Mouse (Mus musculus): Measurements from ENCODE around the gene Snx14. TPM values are rescaled to one million over a fixed set of nuclear protein-coding genes. Genes with fewer than 3 reads are reported as not detected.
"Not testable (repeated sequence)": the region's sequence is repeated elsewhere in the genome, so short reads cannot be mapped to it uniquely, and the experiment has no call there.

Snx14 gene
- polyA plus RNA-seq (2012; rRNA removed), result 46.2 and 53.4 TPM in 2 replicates

DNA sequence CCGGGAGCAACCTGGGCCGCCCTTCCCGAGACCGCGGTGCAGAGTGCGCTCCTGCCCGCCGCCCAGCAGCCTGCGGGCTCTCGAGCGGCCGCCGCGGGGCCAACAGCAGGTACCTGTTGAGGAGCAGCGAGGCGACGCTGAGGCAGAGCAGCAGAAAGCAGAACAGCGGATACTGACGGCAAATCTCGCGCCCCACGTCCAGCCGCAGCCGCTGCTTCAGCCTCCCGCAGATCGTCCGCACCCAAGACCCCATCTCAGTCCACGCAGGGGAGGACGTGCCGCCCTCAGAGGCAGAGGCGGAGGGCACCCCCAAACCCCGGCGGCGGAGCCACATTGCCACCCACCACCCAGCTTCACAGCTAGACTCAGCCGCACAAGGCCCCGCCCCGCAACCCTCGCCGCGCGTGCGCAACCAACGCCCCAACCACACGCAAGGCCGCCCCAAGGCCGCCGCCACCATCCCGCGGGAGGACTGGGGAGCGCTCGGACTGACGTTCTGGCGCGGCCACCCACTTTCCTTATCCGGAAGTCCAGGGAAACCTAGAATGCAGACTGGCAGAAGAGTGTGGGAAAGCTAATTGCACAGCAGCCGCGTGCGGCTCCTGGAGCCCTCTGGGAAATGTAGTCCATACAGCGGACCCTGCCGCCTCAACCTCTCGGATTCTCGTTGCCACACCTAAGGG lies at the start of gene Snx14:
TSS of gene Snx14 (minus strand) at position 404 of the 683 bp plus-strand sequence.
- DNase-seq (ENCODE audit: extremely low spot score in 1 of 2, low spot score in 1 of 2), result peak; percentile 96 to 98

- DNase-seq (ENCODE audit: extremely low spot score in 1 of 2, low spot score in 1 of 2), result no peak
Measured at GRCm38 (mm10) chr9:88484531-88484930, 45.8 kb upstream of the Snx14 start.

GRCm38 (mm10) chr9:88482829-88483396 lies 44.2 kb upstream of the Snx14 start:
- DNase-seq (ENCODE audit: extremely low spot score in 1 of 2, low spot score in 1 of 2), result peak; percentile 66 to 80

DNA sequence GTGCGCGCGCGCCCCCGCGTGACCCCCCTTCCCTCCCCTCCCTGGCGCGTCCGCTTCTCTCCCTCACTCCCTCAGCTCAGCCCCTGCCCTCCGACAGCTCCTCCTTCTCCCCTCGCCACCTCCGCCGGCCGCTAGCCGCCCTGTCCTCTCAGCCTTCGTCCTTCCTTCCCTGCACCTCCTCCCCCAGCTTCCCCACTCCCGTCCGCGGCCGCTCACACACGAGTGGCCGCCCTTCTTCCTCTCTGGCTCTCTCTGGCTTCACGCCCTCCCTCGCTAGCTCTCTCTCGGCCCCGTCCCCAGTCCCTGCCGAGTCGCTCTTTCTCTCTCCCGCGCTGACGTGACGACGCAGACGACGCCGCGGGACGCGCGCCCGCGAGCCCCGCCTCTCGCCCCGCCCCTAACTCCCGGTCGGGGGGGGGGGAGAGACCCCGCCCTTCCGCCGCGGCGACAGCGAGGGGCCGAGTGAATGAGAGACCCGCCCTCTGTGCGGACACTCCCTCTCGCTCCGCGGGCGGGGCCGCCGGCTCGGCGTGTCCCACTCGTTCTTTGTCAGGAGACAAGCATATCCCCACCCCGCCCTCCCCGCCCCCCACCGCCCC lies 43.6 kb upstream of the Snx14 start, which contains the start of gene Syncrip:
TSS of gene Syncrip (minus strand) at position 345 of the 599 bp plus-strand sequence.
- DNase-seq (ENCODE audit: extremely low spot score in 1 of 2, low spot score in 1 of 2), result peak; percentile 82 to 88

GRCm38 (mm10) chr9:88481791-88482160 lies 43.0 kb upstream of the Snx14 start:
- DNase-seq (ENCODE audit: extremely low spot score in 1 of 2, low spot score in 1 of 2), result peak in 1 of 2 experiments; percentile 19

DNA sequence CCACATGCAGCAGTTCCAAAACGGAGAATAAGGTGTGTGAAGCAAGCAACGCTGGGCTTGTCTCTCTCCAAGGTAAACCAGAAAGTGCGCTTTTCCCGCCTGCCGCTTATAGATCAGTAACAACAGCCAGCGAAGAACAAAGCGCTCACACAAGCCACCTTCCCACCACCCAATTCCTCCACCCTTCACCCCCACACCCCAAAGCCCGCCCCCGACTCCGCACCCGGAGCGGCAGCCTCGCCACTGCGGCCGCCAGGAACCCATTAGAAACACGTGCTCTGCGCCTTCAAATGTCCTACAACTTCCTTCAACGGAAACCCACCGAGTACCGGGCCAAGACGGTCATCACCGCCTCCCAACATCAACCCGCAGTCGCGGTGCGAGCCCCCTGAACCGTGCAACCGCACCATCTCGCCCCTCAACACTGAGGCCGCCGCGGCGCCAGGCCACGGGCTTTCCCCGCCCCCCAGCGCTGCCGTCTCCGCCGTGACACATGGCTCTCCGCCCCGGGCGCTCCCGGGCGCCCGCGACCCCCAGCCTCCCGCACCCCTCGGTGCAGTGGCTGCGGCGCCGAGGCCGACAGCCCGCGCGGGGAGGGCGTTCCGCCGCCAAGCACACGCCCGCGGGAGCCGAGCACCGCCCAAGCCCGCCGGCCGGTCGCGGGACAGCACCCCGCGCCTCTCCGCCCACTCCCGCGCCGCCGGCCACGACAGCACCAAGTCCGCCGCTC lies 42.5 kb upstream of the Snx14 start:
- DNase-seq (ENCODE audit: extremely low spot score in 1 of 2, low spot score in 1 of 2), result peak in 1 of 2 experiments; percentile 28

GRCm38 (mm10) chr9:88480120-88480519 lies 41.4 kb upstream of the Snx14 start:
- DNase-seq (ENCODE audit: extremely low spot score in 1 of 2, low spot score in 1 of 2), result no peak

- DNase-seq (ENCODE audit: extremely low spot score in 1 of 2, low spot score in 1 of 2), result peak in 1 of 2 experiments; percentile 16
Measured at GRCm38 (mm10) chr9:88476138-88476537, 37.4 kb upstream of the Snx14 start.

- DNase-seq (ENCODE audit: extremely low spot score in 1 of 2, low spot score in 1 of 2), result not testable (repeated sequence)
Measured at GRCm38 (mm10) chr9:88461017-88461416, 22.3 kb upstream of the Snx14 start.

DNA sequence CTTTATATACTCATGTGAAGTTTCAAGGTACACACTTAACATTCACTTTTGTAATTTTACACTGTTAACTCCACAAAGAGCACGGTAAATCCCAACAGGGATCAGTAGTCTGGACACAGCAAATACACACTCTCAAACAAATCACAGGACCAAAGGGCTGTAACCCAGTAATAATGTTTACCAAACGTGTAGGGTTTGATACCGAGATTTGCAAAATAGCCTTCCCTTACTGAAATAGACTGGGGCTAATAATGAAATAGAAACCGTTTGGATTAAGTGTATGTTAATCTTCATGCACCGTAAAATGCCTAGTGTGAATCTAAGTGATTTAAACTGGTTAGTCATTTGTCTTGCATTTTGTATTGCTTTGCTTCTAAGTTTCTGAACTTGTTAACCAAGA lies 1.2 kb upstream of the Snx14 start:
- no peak for DNase-seq (ENCODE audit: extremely low spot score in 1 of 2, low spot score in 1 of 2)

DNA sequence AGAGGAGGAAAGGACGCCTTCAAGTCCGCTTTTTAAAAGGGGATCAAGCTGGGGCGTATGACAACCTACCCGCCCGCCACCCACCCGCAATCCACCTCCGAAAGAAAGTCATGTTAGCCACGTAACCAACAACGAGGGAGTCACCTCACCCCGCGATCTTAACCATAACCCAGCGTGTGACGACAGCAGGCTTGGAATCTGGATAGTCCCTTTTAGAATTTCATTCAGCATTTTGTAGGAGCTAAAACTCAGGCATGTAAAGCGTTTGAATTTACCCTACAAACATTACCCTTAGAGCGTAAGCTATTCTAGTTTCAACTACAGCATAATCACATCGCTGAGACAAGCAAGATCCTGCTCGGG lies 461 bp upstream of the Snx14 start:
- DNase-seq (ENCODE audit: extremely low spot score in 1 of 2, low spot score in 1 of 2), result no peak

DNA sequence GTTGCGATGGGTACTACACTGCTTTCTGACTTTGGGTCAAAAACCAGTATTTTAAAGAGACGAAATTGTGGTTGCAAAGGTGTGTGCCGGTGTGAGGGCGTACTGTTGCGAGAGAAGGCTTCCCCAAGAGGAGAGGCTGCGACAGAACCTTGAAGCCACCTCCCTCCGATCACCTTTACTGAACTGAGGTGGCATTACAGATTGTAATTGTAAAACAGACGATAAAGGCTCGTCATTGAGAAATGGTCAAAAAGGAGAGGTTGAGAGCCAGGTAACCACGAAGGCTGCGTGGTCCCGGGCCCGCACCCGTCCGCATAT lies 562 bp downstream of the Snx14 start:
- peak in 1 of 2 experiments; percentile 30 for DNase-seq (ENCODE audit: extremely low spot score in 1 of 2, low spot score in 1 of 2)

GRCm38 (mm10) chr9:88437342-88438236 lies 1.2 kb downstream of the Snx14 start:
- no peak for DNase-seq (ENCODE audit: extremely low spot score in 1 of 2, low spot score in 1 of 2)

DNA sequence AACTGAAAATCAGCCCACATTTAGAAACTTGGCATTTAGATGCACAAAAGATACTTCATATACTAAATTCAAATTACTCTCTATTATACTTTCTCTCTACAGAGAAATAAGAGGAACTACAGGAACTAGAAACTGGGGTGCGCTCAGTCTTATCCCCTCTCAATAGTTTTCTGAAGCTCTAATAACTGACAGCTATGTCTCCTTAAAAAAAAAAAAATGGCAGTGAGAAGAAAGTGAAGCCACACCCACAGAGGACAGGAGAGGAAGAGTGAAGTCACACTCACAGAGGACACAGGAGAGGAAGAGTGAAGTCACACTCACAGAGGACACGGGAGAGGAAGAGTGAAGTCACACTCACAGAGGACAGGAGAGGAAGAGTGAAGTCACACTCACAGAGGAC lies 14.4 kb downstream of the Snx14 start:
- DNase-seq (ENCODE audit: extremely low spot score in 1 of 2, low spot score in 1 of 2), result no peak

GRCm38 (mm10) chr9:88422428-88422827 lies 16.3 kb downstream of the Snx14 start:
- DNase-seq (ENCODE audit: extremely low spot score in 1 of 2, low spot score in 1 of 2), result no peak

- DNase-seq (ENCODE audit: extremely low spot score in 1 of 2, low spot score in 1 of 2), result no peak
Measured at GRCm38 (mm10) chr9:88416752-88417151, 22.0 kb downstream of the Snx14 start.

DNA sequence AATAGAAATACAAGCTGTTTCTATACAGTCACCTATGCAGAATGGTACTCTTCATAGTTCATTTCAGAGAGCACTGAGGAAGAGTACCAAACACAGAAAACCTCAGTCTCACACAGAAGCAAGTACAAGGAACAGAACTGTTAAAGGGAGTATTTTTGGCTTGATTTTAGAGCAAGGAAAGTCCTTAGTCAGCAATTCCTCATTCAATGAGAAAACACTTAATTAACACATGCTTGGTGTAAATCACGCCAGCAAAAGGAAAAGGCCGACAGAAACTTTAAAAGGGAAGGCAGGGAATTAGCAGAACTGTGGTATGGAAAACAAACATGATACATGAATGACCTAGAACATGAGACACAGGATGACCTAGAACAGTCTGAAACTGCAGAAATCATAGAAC lies 28.8 kb downstream of the Snx14 start:
- DNase-seq (ENCODE audit: extremely low spot score in 1 of 2, low spot score in 1 of 2), result no peak

DNA sequence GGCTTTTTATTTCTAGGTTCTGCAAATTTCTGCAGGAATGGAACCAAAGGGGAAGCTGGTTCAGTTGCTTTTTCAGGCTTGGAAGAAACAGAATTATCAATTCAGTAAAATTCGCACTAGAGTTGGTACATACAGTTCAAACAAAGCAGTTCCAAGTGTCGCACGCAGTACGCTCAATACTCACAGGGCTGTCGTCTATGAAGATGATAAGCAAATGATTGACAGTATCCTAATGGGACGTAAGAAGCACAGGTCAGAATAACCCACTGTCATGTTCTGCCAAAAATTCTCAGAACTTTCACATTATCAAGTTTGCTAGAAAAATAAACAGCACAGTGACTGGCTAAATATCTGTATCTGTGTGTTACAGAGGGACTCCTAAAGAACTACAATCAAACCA lies 34.2 kb downstream of the Snx14 start:
- no peak for DNase-seq (ENCODE audit: extremely low spot score in 1 of 2, low spot score in 1 of 2)

DNA sequence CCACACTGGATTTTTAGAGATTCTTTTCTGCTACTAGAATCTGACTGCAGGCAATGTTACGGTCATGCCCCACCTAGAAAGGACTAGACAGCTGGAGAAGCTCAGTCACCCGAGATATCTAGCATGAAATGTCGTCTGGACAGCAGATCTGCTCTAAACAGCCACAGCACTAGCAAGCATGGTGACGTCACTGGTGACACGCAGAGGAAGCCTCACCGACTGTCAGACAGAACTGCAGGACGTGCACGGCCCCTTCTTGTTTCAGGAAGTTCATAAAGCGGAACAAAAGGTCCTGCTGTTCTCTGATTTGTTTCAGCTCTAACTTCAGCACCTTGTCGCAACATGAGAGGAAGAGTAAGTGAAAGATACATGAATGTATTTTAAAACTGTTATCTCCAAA lies 34.7 kb downstream of the Snx14 start:
- DNase-seq (ENCODE audit: extremely low spot score in 1 of 2, low spot score in 1 of 2), result peak in 1 of 2 experiments; percentile 17

DNA sequence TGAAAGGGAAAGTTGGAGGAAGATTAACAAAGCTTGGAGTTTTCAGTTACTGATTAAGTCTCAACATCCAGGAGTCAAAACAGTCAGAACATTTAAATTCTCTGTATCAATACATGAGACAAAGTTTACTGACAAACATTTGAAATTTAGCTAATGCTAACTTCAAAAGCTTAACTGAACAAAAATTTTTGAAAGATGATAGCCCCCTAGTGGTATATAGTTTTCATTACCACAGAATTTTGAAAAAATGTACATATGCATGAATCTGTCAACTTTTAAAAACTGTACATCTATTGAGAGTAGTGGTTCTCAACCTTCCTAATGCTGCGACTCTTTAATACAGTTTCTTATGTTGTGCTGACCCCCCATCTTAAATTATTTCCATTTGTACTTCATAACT lies 40.3 kb downstream of the Snx14 start:
- no peak for DNase-seq (ENCODE audit: extremely low spot score in 1 of 2, low spot score in 1 of 2)

Measured in frontal cortex, adult 2 months (tissue).